Mouse (Mus musculus): ENCODE results near the gene Wwp2.

Wwp2 gene

GRCm38 (mm10) chr8:107571486-107572135 lies 135.4 kb downstream of the Wwp2 start:
- DNase-seq, result no peak

- no peak for DNase-seq
Measured at GRCm38 (mm10) chr8:107572497-107572896, 136.3 kb downstream of the Wwp2 start.

GRCm38 (mm10) chr8:107574771-107575170 lies 138.6 kb downstream of the Wwp2 start:
- DNase-seq, result no peak

GRCm38 (mm10) chr8:107576702-107577101 lies 140.5 kb downstream of the Wwp2 start:
- DNase-seq, result peak; percentile 62

GRCm38 (mm10) chr8:107577640-107578039 lies 141.5 kb downstream of the Wwp2 start:
- DNase-seq, result no peak

- DNase-seq, result no peak
Measured at GRCm38 (mm10) chr8:107578132-107578531, 142.0 kb downstream of the Wwp2 start.

- no peak for DNase-seq
Measured at GRCm38 (mm10) chr8:107578541-107578940, 142.4 kb downstream of the Wwp2 start.

GRCm38 (mm10) chr8:107580879-107581278 lies 144.7 kb downstream of the Wwp2 start:
- DNase-seq, result no peak

- no peak for DNase-seq
Measured at GRCm38 (mm10) chr8:107581536-107581935, 145.4 kb downstream of the Wwp2 start.

GRCm38 (mm10) chr8:107582136-107582535 lies 146.0 kb downstream of the Wwp2 start:
- no peak for DNase-seq

GRCm38 (mm10) chr8:107587429-107587994 lies 151.3 kb downstream of the Wwp2 start:
- peak; percentile 47 for DNase-seq

GRCm38 (mm10) chr8:107587995-107588780 lies 152.0 kb downstream of the Wwp2 start, which contains the start of gene Psmd7:
Gene Psmd7, minus strand, starts transcription at chr8:107588464.
- DNase-seq, result peak; percentile 94

GRCm38 (mm10) chr8:107593967-107594729 lies 158.0 kb downstream of the Wwp2 start:
- DNase-seq, result no peak

- no peak for DNase-seq
Measured at GRCm38 (mm10) chr8:107594817-107595216, 158.7 kb downstream of the Wwp2 start.

- no peak for DNase-seq
Measured at GRCm38 (mm10) chr8:107597731-107598130, 161.6 kb downstream of the Wwp2 start.

- no peak for DNase-seq
Measured at GRCm38 (mm10) chr8:107599691-107600090, 163.5 kb downstream of the Wwp2 start.

GRCm38 (mm10) chr8:107603026-107603425 lies 166.9 kb downstream of the Wwp2 start:
- DNase-seq, result no peak
